Comparison of ENCODE assay signal across 8 mouse cellular contexts in the genomic region with DNA sequence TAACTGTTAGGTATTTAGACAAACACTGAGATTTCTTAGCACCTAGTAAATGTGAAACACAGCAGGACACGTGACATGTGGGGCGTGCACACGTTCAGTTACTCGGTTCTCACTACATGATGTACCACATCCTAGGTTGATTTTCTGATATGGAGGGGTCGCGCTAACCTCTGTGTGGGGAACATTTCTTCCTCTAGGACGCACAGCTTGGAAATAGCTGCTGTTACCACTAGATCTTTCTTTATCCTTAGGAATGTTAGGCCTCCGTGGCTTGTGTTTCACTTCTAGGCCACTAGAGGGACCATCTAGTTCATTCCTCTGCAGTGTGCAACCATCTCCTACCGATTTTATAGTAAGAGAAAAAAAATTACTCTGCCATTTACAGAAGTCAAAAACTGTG. TPM values are rescaled to one million over a fixed set of nuclear protein-coding genes. Genes with fewer than 3 reads are reported as not detected.
A peak's percentile ranks its signal among the peaks of the same experiment; 100 is the strongest.
DNase-seq lines count a peak whose midpoint lies in the region; ATAC-seq lines count a peak whose summit lies in the region.

No protein-coding gene starts in this region.

- peaks cover 15% of the 10 kb centered on the region; the same call in 1 of the 2 replicates for H3K36me3 ChIP-seq in heart, embryonic 10.5 days
- H3K36me3 ChIP-seq in intestine, embryonic 16.5 days (ENCODE audit: control insufficient read depth, insufficient read depth, low read length) = no peaks in the 10 kb centered on the region
- H3K36me3 ChIP-seq in limb, embryonic 13.5 days = no peaks in the 10 kb centered on the region

- intact Hi-C loops in heart, postnatal 10 days (cut with DNase I) = no loop called here

- H3K9me3 ChIP-seq in heart, embryonic 10.5 days = no peaks in the 10 kb centered on the region
- no peaks in the 10 kb centered on the region for H3K9me3 ChIP-seq in intestine, embryonic 16.5 days (ENCODE audit: control insufficient read depth, low read length)
- no peaks in the 10 kb centered on the region for H3K9me3 ChIP-seq in limb, embryonic 13.5 days

- no peaks in the 10 kb centered on the region for H3K27me3 ChIP-seq in heart, embryonic 10.5 days (ENCODE audit: insufficient read depth, poor library complexity, severe bottlenecking)
- H3K27me3 ChIP-seq in intestine, embryonic 16.5 days (replicated peaks; ENCODE audit: control insufficient read depth, insufficient read depth, low read length) = no peaks in the 10 kb centered on the region
- H3K27me3 ChIP-seq in limb, embryonic 13.5 days = no peaks in the 10 kb centered on the region

- DNase-seq in heart, postnatal 10 days = peak; percentile 34 to 50
- DNase-seq in heart, embryonic 10.5 days (ENCODE audit: low spot score) = no peak
- DNase-seq in NIH3T3 (ENCODE audit: low read depth) = peak; percentile 78
- peak; percentile 76 for DNase-seq in retina, embryonic 14.5 days (ENCODE audit: low spot score)
- DNase-seq in urinary bladder, adult 18-20 months (ENCODE audit: low spot score in 2 of 2) = no peak

- WGBS in heart, embryonic 10.5 days = 52% methylated on average over 9 of the region's 9 CpGs
- WGBS in intestine, embryonic 16.5 days = 50% methylated on average over 9 of the region's 9 CpGs
- 46% methylated on average over 9 of the region's 9 CpGs for WGBS in limb, embryonic 13.5 days

- no peak overlapping the region for H3K27ac ChIP-seq in heart, embryonic 10.5 days
- H3K27ac ChIP-seq in intestine, embryonic 16.5 days (ENCODE audit: low read length) = no peak overlapping the region
- H3K27ac ChIP-seq in limb, embryonic 13.5 days = no peak overlapping the region

- peak; percentile 49; the same call in 1 of the 2 replicates for ATAC-seq in erythroblast, adult 5-6 weeks (replicated peaks; ENCODE audit: low FRiP score, poor library complexity, severe bottlenecking)
- ATAC-seq in intestine, embryonic 16.5 days = peak; percentile 48; the same call in 1 of the 2 replicates
- peak; percentile 66 for ATAC-seq in limb, embryonic 13.5 days (ENCODE audit: low FRiP score, low read depth)

- no peaks in the 10 kb centered on the region for H3K4me1 ChIP-seq in heart, embryonic 10.5 days
- H3K4me1 ChIP-seq in intestine, embryonic 16.5 days (ENCODE audit: control insufficient read depth, insufficient read depth, low read length) = no peaks in the 10 kb centered on the region
- H3K4me1 ChIP-seq in limb, embryonic 13.5 days = no peaks in the 10 kb centered on the region

- no peak overlapping the region for H3K4me2 ChIP-seq in intestine, embryonic 16.5 days (ENCODE audit: low read depth, low read length)
- H3K4me2 ChIP-seq in limb, embryonic 13.5 days (replicated peaks) = no peak overlapping the region

- no peak overlapping the region for H3K9ac ChIP-seq in intestine, embryonic 16.5 days (ENCODE audit: low read depth, low read length)
- no peak overlapping the region for H3K9ac ChIP-seq in limb, embryonic 13.5 days

- no peak overlapping the region for H3K4me3 ChIP-seq in heart, embryonic 10.5 days
- no peak overlapping the region for H3K4me3 ChIP-seq in intestine, embryonic 16.5 days (ENCODE audit: low read length)
- no peak overlapping the region for H3K4me3 ChIP-seq in limb, embryonic 13.5 days

RNA-seq across cellular contexts. Expression of gene Slc39a8, which starts 37.7 kb away (rescaled TPM):
- 1 to 10 TPM; 5.5 to 6.2 TPM for total RNA-seq in heart, postnatal 10 days (2021)
- polyA plus RNA-seq in heart, embryonic 10.5 days (2016; fragmentation: Nextera tagmentation; extraction: Ambion mirVana) = 47.7 and 49.2 TPM in 2 replicates
- 8.5 and 12.5 TPM in 2 replicates for total RNA-seq in erythroblast, adult 5-6 weeks (2015; ENCODE audit: low replicate concordance)
- total RNA-seq in erythroblast, adult 5-6 weeks (2017; ENCODE audit: low replicate concordance) = 4.0 and 6.8 TPM in 2 replicates
- 22.7 and 32.3 TPM in 2 replicates for polyA plus RNA-seq in intestine, embryonic 16.5 days (2015; fragmentation: Nextera tagmentation; extraction: Ambion mirVana)
- polyA plus RNA-seq in limb, embryonic 13.5 days (2015; fragmentation: Nextera tagmentation; extraction: Ambion mirVana) = 5.1 and 6.6 TPM in 2 replicates

Comparison
In these comparisons a context has a peak if more than half of its experiments do, and no peak if none do; other contexts are left out.
1. DNase-seq: peak in heart, postnatal 10 days (2 of 2), NIH3T3 (single experiment) and retina, embryonic 14.5 days (single experiment); none in heart, embryonic 10.5 days (single experiment) and urinary bladder, adult 18-20 months (0 of 2).
2. Peak in every context shown above with its lines, with median percentiles within 50 percentile points of each other: ATAC-seq.